Mouse (Mus musculus) forebrain, embryonic 12.5 days (tissue): Measurements from ENCODE around the gene Srcin1. TPM values are rescaled to one million over a fixed set of nuclear protein-coding genes. Genes with fewer than 3 reads are reported as not detected.

Source experiments
- ATAC-seq: fragments of 200-750 bp; cut with Nextera tagmentation; 2 replicates; pipeline ENCODE4 v1.8.0; 2017; ENCODE audit warnings: moderate TSS enrichment; ENCODE audit not compliant: low FRiP score
- H3K27ac ChIP-seq: fragments of 300-500 bp; sonication (generic); 2 replicates; pipeline ENCODE4 v1.5.1; 2016; ENCODE audit warnings: mild to moderate bottlenecking
- H3K27me3 ChIP-seq: fragments of 300-500 bp; sonication (generic); 2 replicates; pipeline ENCODE4 v1.6.1; 2016; ENCODE audit warnings: mild to moderate bottlenecking
- H3K36me3 ChIP-seq: fragments of 300-500 bp; sonication (generic); replicated peaks from 2 replicates; pipeline ENCODE4 v1.6.1; 2016; ENCODE audit warnings: mild to moderate bottlenecking
- H3K4me1 ChIP-seq: fragments of 300-500 bp; sonication (generic); 2 replicates; pipeline ENCODE4 v1.6.1; 2016
- H3K4me2 ChIP-seq: fragments of 300-500 bp; sonication (generic); 2 replicates; pipeline ENCODE4 v1.6.1; 2016; ENCODE audit warnings: mild to moderate bottlenecking, moderate library complexity
- H3K4me3 ChIP-seq: fragments of 300-500 bp; sonication (generic); replicated peaks from 2 replicates; pipeline ENCODE4 v1.5.1; 2016; ENCODE audit warnings: mild to moderate bottlenecking
- H3K9ac ChIP-seq: fragments of 300-500 bp; sonication (generic); 2 replicates; pipeline ENCODE4 v1.6.1; 2016; ENCODE audit warnings: mild to moderate bottlenecking
- H3K9me3 ChIP-seq: fragments of 300-500 bp; sonication (generic); 2 replicates; pipeline ENCODE4 v1.6.1; 2016
- WGBS: fragments of 180-500 bp; shearing (Covaris S2); methylation state at CpG from one replicate; pipeline ENCODE4 v1.1.7; 2016; 5-methylcytosine and 5-hydroxymethylcytosine counted together
- polyA plus RNA-seq: library from polyadenylated mRNA; unstranded; fragments of >200 nt; fragmentation: Nextera tagmentation; extraction: Ambion mirVana; gene quantifications from 2 replicates; pipeline ENCODE4 v1.2.1, GENCODE M21; 2016

Gene Srcin1
- polyA plus RNA-seq, 1 experiment from 2014 or later: 5.7 TPM

DNA sequence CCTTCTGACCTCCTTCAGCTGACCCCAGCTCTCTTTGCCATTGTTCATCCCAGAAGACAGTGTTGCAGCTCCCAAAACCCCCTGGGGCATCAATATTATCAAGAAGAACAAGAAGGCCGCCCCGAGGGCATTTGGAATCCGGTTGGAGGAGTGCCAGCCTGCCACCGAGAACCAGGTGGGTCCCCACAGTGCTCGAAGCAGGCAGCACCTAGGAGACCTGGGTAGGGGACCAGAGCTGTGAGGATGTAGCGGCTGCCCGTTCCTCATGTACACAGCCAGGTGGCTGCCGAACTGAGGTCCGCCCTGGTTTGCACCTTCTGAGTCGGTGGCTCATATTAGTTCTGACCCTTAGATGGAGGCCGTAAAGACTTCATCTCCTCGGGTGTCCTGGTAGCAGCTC lies 110.0 kb downstream of the Srcin1 start:
- Histone ChIP-seq H3K4me3 (no peak overlapping the region), H3K36me3 (peaks cover 46% of the 10 kb centered on the region), H3K27me3 (peaks cover 39% of the 10 kb centered on the region), H3K4me1 (peaks cover 7% of the 10 kb centered on the region; the same call in 1 of the 2 replicates), H3K9me3 (no peaks in the 10 kb centered on the region), H3K4me2 (no peak overlapping the region), H3K9ac (no peak overlapping the region), H3K27ac (no peak overlapping the region)
- ATAC-seq: no peak
- WGBS: 94% methylated on average over 12 of the region's 12 CpGs

DNA sequence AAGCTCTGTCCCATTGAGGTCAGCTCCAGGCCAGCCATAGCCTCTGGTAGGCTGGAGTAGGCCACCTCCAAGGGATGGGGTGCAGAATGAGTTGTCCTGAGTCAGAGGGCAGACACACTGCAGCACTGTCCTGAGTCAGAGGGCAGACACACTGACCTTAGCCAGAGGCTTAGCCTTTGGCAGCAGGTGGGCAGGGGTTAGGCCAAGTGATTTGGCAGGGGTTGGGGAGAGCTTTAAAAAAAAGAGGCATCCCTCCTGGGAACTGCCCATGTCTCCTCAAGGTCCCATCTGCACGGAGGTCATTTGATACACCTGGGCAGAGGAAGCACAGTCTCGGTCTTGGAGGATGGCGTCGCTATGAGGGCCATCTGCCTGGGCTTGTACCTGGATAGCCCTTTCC lies 112.0 kb downstream of the Srcin1 start:
- H3K36me3 ChIP-seq: peaks cover 45% of the 10 kb centered on the region
- ATAC-seq: no peak
- H3K27ac ChIP-seq: no peak overlapping the region
- peaks cover 7% of the 10 kb centered on the region; the same call in 1 of the 2 replicates for H3K4me1 ChIP-seq
- no peak overlapping the region for H3K9ac ChIP-seq
- H3K9me3 ChIP-seq: no peaks in the 10 kb centered on the region
- peaks cover 40% of the 10 kb centered on the region for H3K27me3 ChIP-seq
- no peak overlapping the region for H3K4me2 ChIP-seq
- no peak overlapping the region for H3K4me3 ChIP-seq
- 88% methylated on average over 4 of the region's 4 CpGs for WGBS

DNA sequence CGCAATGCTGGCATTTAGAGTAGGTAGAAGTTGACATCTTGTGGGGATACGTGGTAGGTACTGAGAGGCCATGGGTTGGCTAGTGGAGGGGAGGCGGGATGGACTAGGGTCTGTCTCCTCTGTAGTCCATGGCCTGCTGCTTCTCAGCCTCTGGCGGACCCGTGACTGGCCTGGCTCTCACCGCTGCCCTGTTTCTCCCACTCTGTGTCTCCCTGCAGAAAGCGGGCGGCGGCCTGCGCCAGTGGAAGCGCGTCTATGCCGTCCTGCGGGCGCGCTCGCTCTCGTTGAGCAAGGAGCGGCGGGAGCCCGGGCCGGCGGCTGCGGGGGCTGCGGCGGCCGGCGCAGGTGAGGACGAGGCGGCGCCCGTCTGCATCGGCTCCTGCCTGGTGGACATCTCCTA lies 112.8 kb downstream of the Srcin1 start:
- H3K9me3 ChIP-seq: no peaks in the 10 kb centered on the region
- WGBS: 34% methylated on average over 30 of the region's 33 CpGs
- H3K27ac ChIP-seq: no peak overlapping the region
- peaks cover 45% of the 10 kb centered on the region for H3K36me3 ChIP-seq
- H3K4me2 ChIP-seq: no peak overlapping the region
- H3K4me1 ChIP-seq: peaks cover 7% of the 10 kb centered on the region; the same call in 1 of the 2 replicates
- no peak overlapping the region for H3K4me3 ChIP-seq
- peaks cover 40% of the 10 kb centered on the region for H3K27me3 ChIP-seq
- no peak for ATAC-seq
- no peak overlapping the region for H3K9ac ChIP-seq

DNA sequence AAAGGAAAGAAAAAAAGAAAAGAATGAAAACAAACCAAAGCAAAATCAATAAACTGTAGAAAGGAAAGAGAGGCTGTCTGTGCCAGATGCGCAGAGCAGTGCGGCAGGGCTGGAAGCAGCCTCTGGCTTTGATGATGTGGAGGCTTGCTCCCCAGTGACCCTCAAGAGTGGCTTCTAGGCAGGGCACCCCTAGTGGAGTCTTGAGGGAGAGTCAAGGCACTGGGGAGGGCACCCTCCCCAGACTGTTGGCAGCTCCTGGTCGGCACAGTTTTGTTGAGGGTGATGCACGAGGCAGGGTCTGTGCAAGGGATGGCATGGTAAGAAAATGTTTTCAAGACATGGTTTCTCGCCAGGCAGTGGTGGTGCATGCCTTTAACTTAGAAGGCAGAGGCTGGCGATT lies 113.4 kb downstream of the Srcin1 start:
- peaks cover 48% of the 10 kb centered on the region for H3K36me3 ChIP-seq
- H3K9ac ChIP-seq: no peak overlapping the region
- no peaks in the 10 kb centered on the region for H3K9me3 ChIP-seq
- H3K4me2 ChIP-seq: no peak overlapping the region
- H3K27me3 ChIP-seq: peaks cover 40% of the 10 kb centered on the region
- H3K4me3 ChIP-seq: no peak overlapping the region
- 84% methylated on average over 6 of the region's 6 CpGs for WGBS
- ATAC-seq: no peak
- H3K27ac ChIP-seq: no peak overlapping the region
- peaks cover 7% of the 10 kb centered on the region; the same call in 1 of the 2 replicates for H3K4me1 ChIP-seq

DNA sequence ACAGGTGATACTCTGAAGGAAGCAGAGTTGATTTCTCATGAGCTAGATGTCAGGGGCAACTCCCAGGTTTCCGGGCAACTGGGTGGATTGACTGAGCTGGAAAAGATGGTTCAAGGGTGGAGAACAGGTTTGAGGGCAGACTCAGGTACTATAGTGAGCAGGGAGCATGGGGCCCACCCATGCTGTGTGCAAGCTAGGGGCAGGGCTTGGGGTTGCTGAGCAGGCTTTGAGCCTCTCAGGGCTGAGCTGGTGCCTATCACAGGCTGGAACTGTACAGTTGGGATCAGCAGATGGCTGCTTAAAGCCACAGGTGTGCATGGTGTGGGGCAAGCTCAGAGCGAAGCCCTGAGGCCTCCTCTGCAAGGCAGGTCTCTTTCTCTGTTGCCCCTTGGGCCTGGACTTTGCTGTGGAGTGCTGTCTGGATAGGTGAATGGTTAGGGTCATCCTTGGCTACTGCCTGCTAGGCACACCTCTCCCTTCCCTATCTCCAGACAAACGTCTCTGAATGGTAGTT lies 114.6 kb downstream of the Srcin1 start:
- Histone ChIP-seq H3K36me3 (peaks cover 55% of the 10 kb centered on the region), H3K4me3 (no peak overlapping the region), H3K27ac (no peak overlapping the region), H3K4me2 (no peak overlapping the region), H3K4me1 (peaks cover 7% of the 10 kb centered on the region; the same call in 1 of the 2 replicates), H3K9ac (no peak overlapping the region), H3K9me3 (no peaks in the 10 kb centered on the region), H3K27me3 (peaks cover 40% of the 10 kb centered on the region)
- no peak for ATAC-seq
- WGBS: 92% methylated on average over 3 of the region's 3 CpGs

Other genes starting within 250 kb of the Srcin1 start
- gene Gpr179, start 224.1 kb downstream of the Srcin1 start, polyA plus RNA-seq: 0.11 and 0.22 TPM in 2 replicates
- gene Socs7, start 213.6 kb downstream of the Srcin1 start, polyA plus RNA-seq: 7.9 and 8.0 TPM in 2 replicates
- gene Arhgap23, start 160.7 kb downstream of the Srcin1 start, polyA plus RNA-seq: 4.2 and 5.1 TPM in 2 replicates
- 0.50 and 0.79 TPM in 2 replicates for gene 4933428G20Rik, start 75.8 kb downstream of the Srcin1 start, polyA plus RNA-seq
- gene Epop, start 53.5 kb upstream of the Srcin1 start, polyA plus RNA-seq: 10.0 and 11.9 TPM in 2 replicates
- gene Mllt6, start 87.2 kb upstream of the Srcin1 start, polyA plus RNA-seq: 3.3 and 3.7 TPM in 2 replicates
- 13.2 and 14.9 TPM in 2 replicates for gene Cisd3, start 109.6 kb upstream of the Srcin1 start, polyA plus RNA-seq
- gene Pcgf2, start 124.3 kb upstream of the Srcin1 start, polyA plus RNA-seq: 24.2 TPM in 2 replicates
- gene Psmb3, start 127.2 kb upstream of the Srcin1 start, polyA plus RNA-seq: 457 TPM in 2 replicates
- 2.7 and 2.8 TPM in 2 replicates for gene Pip4k2b, start 168.5 kb upstream of the Srcin1 start, polyA plus RNA-seq
- 21.5 and 22.4 TPM in 2 replicates for gene Cwc25, start 190.4 kb upstream of the Srcin1 start, polyA plus RNA-seq
- gene 1700001P01Rik, start 199.7 kb upstream of the Srcin1 start, polyA plus RNA-seq: 0.55 and 1.0 TPM in 2 replicates
- gene Rpl23, start 206.3 kb upstream of the Srcin1 start, polyA plus RNA-seq: 392 and 426 TPM in 2 replicates
- 103 and 109 TPM in 2 replicates for gene Lasp1, start 222.8 kb upstream of the Srcin1 start, polyA plus RNA-seq